Mouse (Mus musculus): ENCODE data around the gene Slc13a3. TPM values are rescaled to one million over a fixed set of nuclear protein-coding genes. Genes with fewer than 3 reads are reported as not detected.

Slc13a3 gene
- polyA plus RNA-seq, 1 experiment from 2014 or later = 3.4 TPM

- no peak for ATAC-seq
- H3K4me2 ChIP-seq (replicated peaks) = no peak overlapping the region
- H3K9ac ChIP-seq (replicated peaks) = no peak overlapping the region
- peaks cover 4% of the 10 kb centered on the region; the same call in 1 of the 2 replicates for H3K4me1 ChIP-seq (replicated peaks)
- no peak overlapping the region for H3K4me3 ChIP-seq (replicated peaks)
- no peaks in the 10 kb centered on the region for H3K27me3 ChIP-seq
- no peaks in the 10 kb centered on the region for H3K9me3 ChIP-seq
- 62% methylated on average over 7 of the region's 7 CpGs for WGBS
- no peaks in the 10 kb centered on the region for H3K36me3 ChIP-seq
- no peak overlapping the region for H3K27ac ChIP-seq
These were observed 44.3 kb downstream of the Slc13a3 start for GRCm38 (mm10) chr2:165428694-165429093.

- ATAC-seq = no peak
- H3K36me3 ChIP-seq = no peaks in the 10 kb centered on the region
- H3K4me3 ChIP-seq (replicated peaks) = no peak overlapping the region
- H3K9ac ChIP-seq (replicated peaks) = no peak overlapping the region
- H3K9me3 ChIP-seq = no peaks in the 10 kb centered on the region
- no peak overlapping the region for H3K4me2 ChIP-seq (replicated peaks)
- peaks cover 45% of the 10 kb centered on the region for H3K4me1 ChIP-seq (replicated peaks)
- WGBS = 33% methylated on average over 2 of the region's 2 CpGs
- H3K27me3 ChIP-seq = no peaks in the 10 kb centered on the region
- H3K27ac ChIP-seq = peak overlapping the region; percentile 76
These were observed 52.8 kb downstream of the Slc13a3 start for GRCm38 (mm10) chr2:165420195-165420594.

- Histone ChIP-seq H3K27ac (peak overlapping the region; percentile 76), H3K9me3 (no peaks in the 10 kb centered on the region), H3K36me3 (no peaks in the 10 kb centered on the region), H3K27me3 (no peaks in the 10 kb centered on the region), H3K4me3 (replicated peaks) (no peak overlapping the region), H3K4me1 (replicated peaks) (peaks cover 50% of the 10 kb centered on the region), H3K9ac (replicated peaks) (no peak overlapping the region), H3K4me2 (replicated peaks) (no peak overlapping the region)
- WGBS = 57% methylated on average over 4 of the region's 4 CpGs
- ATAC-seq = peak; percentile 32; the same call in 1 of the 2 replicates
These were observed 53.3 kb downstream of the Slc13a3 start for GRCm38 (mm10) chr2:165419670-165420111.

- H3K36me3 ChIP-seq = no peaks in the 10 kb centered on the region
- no peak overlapping the region for H3K27ac ChIP-seq
- no peaks in the 10 kb centered on the region for H3K9me3 ChIP-seq
- no peak overlapping the region for H3K4me3 ChIP-seq (replicated peaks)
- 85% methylated on average over 2 of the region's 2 CpGs for WGBS
- no peaks in the 10 kb centered on the region for H3K27me3 ChIP-seq
- peaks cover 60% of the 10 kb centered on the region for H3K4me1 ChIP-seq (replicated peaks)
- H3K9ac ChIP-seq (replicated peaks) = no peak overlapping the region
- ATAC-seq = no peak
- H3K4me2 ChIP-seq (replicated peaks) = no peak overlapping the region
These were observed 54.5 kb downstream of the Slc13a3 start for GRCm38 (mm10) chr2:165418577-165418976.

GRCm38 (mm10) chr2:165417291-165417690, 55.7 kb downstream of the Slc13a3 start:
- Histone ChIP-seq H3K4me2 (replicated peaks) (no peak overlapping the region), H3K27ac (peak overlapping the region; percentile 71), H3K9ac (replicated peaks) (no peak overlapping the region), H3K4me3 (replicated peaks) (no peak overlapping the region), H3K27me3 (no peaks in the 10 kb centered on the region), H3K4me1 (replicated peaks) (peaks cover 60% of the 10 kb centered on the region), H3K9me3 (no peaks in the 10 kb centered on the region), H3K36me3 (no peaks in the 10 kb centered on the region)
- peak; percentile 74 for ATAC-seq
- 38% methylated on average over 7 of the region's 7 CpGs for WGBS

- peak overlapping the region; percentile 62 for H3K27ac ChIP-seq
- 64% methylated on average over 6 of the region's 6 CpGs for WGBS
These were observed 57.2 kb downstream of the Slc13a3 start for GRCm38 (mm10) chr2:165415795-165416194.

DNA sequence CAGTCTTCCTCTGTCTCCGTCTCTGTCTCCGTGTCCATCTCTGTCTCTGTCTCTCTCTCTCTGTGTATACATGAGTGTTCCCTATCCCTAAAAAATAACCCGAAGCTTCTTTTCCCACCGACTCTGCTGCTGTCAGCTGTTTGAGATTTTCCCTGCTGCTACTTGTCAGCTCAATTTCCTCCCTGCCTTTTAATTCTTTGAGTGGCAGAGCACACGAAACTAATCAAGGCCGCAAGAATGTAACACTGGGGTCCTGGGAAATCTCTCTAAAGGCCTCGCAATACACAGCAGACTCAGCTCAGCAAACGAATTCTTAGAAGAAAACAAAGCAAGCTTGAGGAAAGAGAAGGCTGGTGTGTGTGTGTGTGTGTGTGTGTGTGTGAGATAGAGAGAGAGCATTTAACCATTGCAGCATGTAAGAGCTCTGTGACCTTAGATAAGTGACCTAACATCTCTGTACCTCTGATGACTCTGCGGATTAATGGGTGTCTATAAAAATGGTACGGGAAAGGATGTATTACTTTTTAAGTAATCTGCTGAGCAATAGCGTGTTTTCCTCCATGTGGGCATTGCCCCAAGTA, 57.8 kb downstream of the Slc13a3 start:
- Histone ChIP-seq H3K27me3 (no peaks in the 10 kb centered on the region), H3K36me3 (no peaks in the 10 kb centered on the region), H3K4me3 (replicated peaks) (no peak overlapping the region), H3K9ac (replicated peaks) (no peak overlapping the region), H3K4me2 (replicated peaks) (no peak overlapping the region), H3K9me3 (no peaks in the 10 kb centered on the region), H3K27ac (peak overlapping the region; percentile 62), H3K4me1 (replicated peaks) (peaks cover 55% of the 10 kb centered on the region)
- WGBS = 33% methylated on average over 11 of the region's 11 CpGs
- ATAC-seq = no peak

More at GRCm38 (mm10) chr2:165415795-165416194, 57.2 kb downstream of the Slc13a3 start:
- no peak for ATAC-seq
- no peaks in the 10 kb centered on the region for H3K27me3 ChIP-seq
- H3K4me2 ChIP-seq (replicated peaks) = no peak overlapping the region
- H3K4me1 ChIP-seq (replicated peaks) = peaks cover 60% of the 10 kb centered on the region
- H3K4me3 ChIP-seq (replicated peaks) = no peak overlapping the region
- no peak overlapping the region for H3K9ac ChIP-seq (replicated peaks)
- no peaks in the 10 kb centered on the region for H3K9me3 ChIP-seq
- no peaks in the 10 kb centered on the region for H3K36me3 ChIP-seq

- peak overlapping the region; percentile 62 for H3K27ac ChIP-seq
- no peaks in the 10 kb centered on the region for H3K27me3 ChIP-seq
- H3K4me2 ChIP-seq (replicated peaks) = no peak overlapping the region
- no peaks in the 10 kb centered on the region for H3K9me3 ChIP-seq
- H3K36me3 ChIP-seq = no peaks in the 10 kb centered on the region
- no peak overlapping the region for H3K9ac ChIP-seq (replicated peaks)
- no peak for ATAC-seq
- peaks cover 45% of the 10 kb centered on the region for H3K4me1 ChIP-seq (replicated peaks)
- 77% methylated on average over 5 of the region's 5 CpGs for WGBS
- H3K4me3 ChIP-seq (replicated peaks) = no peak overlapping the region
These were observed 58.7 kb downstream of the Slc13a3 start for GRCm38 (mm10) chr2:165414321-165414720.

- Histone ChIP-seq H3K9me3 (no peaks in the 10 kb centered on the region), H3K4me1 (replicated peaks) (peaks cover 42% of the 10 kb centered on the region), H3K27me3 (no peaks in the 10 kb centered on the region), H3K9ac (replicated peaks) (no peak overlapping the region), H3K4me2 (replicated peaks) (no peak overlapping the region), H3K36me3 (no peaks in the 10 kb centered on the region), H3K4me3 (replicated peaks) (no peak overlapping the region), H3K27ac (0 out of 2 replicates have a peak overlapping the region, but pooled peaks have one; percentile 51)
- ATAC-seq = no peak
- 37% methylated on average over 3 of the region's 3 CpGs for WGBS
These were observed 59.1 kb downstream of the Slc13a3 start for GRCm38 (mm10) chr2:165413884-165414283.

DNA sequence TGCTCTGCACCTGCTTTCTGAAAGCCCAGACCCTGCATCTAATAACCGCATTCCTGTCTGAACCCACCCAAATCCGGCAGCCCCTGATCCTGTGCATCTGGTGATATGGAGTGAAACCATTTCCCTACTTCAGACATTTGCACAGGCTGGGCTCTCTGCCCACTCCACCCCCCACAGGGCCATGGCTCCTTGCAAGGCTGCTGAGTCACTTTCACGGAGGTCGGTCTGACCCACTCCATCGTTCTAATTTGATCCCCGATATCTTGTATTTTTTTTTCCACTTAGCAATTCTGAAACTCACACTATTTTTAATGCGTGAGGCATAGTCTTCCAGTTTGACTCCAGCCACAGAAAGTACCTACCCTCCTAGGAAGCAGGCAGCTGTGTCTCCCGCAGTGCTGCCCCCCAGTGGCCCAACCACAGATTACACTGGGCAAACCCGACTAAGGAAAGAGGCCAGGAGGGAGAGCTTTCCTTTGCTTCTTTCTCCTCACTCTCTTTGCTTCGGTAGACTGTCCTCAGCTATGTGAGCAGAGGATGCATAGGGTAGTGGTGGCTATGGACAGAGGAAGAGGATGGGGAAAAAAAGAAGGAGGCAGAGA, 65.2 kb downstream of the Slc13a3 start:
- 54% methylated on average over 10 of the region's 10 CpGs for WGBS
- Histone ChIP-seq H3K4me2 (replicated peaks) (no peak overlapping the region), H3K4me3 (replicated peaks) (no peak overlapping the region), H3K36me3 (no peaks in the 10 kb centered on the region), H3K27ac (no peak overlapping the region), H3K9me3 (no peaks in the 10 kb centered on the region), H3K4me1 (replicated peaks) (no peaks in the 10 kb centered on the region), H3K9ac (replicated peaks) (no peak overlapping the region), H3K27me3 (no peaks in the 10 kb centered on the region)
- ATAC-seq = no peak

DNA sequence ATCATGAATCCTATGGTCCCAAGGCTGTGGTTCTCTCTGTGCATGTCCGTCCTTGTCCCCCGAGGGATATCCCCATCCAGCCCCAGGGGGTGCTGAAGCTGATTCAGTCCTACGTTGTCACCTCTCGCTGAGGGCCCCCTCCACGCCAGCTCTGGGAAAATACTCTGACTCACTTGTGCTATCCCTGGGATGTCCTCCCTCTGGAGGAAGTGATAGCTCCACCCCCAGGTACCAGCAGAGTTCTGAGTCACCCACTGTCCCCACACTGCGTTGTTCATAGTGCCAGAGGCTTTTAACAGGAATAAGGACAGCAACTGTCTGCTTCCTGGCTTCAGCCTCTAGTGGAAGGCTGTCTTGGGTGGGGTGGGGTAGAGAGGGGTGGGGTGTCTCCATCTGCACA, 67.7 kb downstream of the Slc13a3 start:
- H3K9me3 ChIP-seq = no peaks in the 10 kb centered on the region
- H3K9ac ChIP-seq (replicated peaks) = no peak overlapping the region
- 55% methylated on average over 6 of the region's 6 CpGs for WGBS
- H3K4me1 ChIP-seq (replicated peaks) = 0 out of 2 replicates have a peak, but pooled peaks cover 4% of the 10 kb centered on the region
- no peak overlapping the region for H3K4me3 ChIP-seq (replicated peaks)
- H3K27me3 ChIP-seq = no peaks in the 10 kb centered on the region
- no peak overlapping the region for H3K4me2 ChIP-seq (replicated peaks)
- H3K36me3 ChIP-seq = no peaks in the 10 kb centered on the region
- ATAC-seq = no peak
- H3K27ac ChIP-seq = no peak overlapping the region

GRCm38 (mm10) chr2:165404951-165405350, 68.1 kb downstream of the Slc13a3 start:
- Histone ChIP-seq H3K9me3 (no peaks in the 10 kb centered on the region), H3K36me3 (no peaks in the 10 kb centered on the region), H3K9ac (replicated peaks) (no peak overlapping the region), H3K4me2 (replicated peaks) (no peak overlapping the region), H3K4me1 (replicated peaks) (0 out of 2 replicates have a peak, but pooled peaks cover 4% of the 10 kb centered on the region), H3K27me3 (no peaks in the 10 kb centered on the region), H3K27ac (no peak overlapping the region), H3K4me3 (replicated peaks) (no peak overlapping the region)
- WGBS = 76% methylated on average over 9 of the region's 9 CpGs
- ATAC-seq = no peak

Measured in midbrain, embryonic 13.5 days (tissue).